Mouse (Mus musculus): Measurements from ENCODE around the gene Tmbim6. TPM values are rescaled to one million over a fixed set of nuclear protein-coding genes. Genes with fewer than 3 reads are reported as not detected.
A peak's percentile ranks its signal among the peaks of the same experiment; 100 is the strongest.

Tmbim6 gene
- polyA plus RNA-seq, 1 experiment from 2014 or later = 288 TPM

GRCm38 (mm10) chr15:99408845-99409244 is 16.2 kb downstream of the Tmbim6 start:
- Histone ChIP-seq H3K27me3 (ENCODE audit: low read depth, poor library complexity, severe bottlenecking) (no peaks in the 10 kb centered on the region), H3K36me3 (peaks cover 72% of the 10 kb centered on the region), H3K4me1 (0 out of 2 replicates have a peak, but pooled peaks cover 3% of the 10 kb centered on the region), H3K9me3 (replicated peaks) (no peaks in the 10 kb centered on the region), H3K27ac (replicated peaks) (no peak overlapping the region), H3K4me3 (no peak overlapping the region)
- 94% methylated on average over 9 of the region's 9 CpGs for WGBS
- DNase-seq (ENCODE audit: low spot score) = no peak

- H3K9me3 ChIP-seq (replicated peaks) = no peaks in the 10 kb centered on the region
- H3K4me3 ChIP-seq = no peak overlapping the region
- no peak for DNase-seq (ENCODE audit: low spot score)
- H3K27ac ChIP-seq (replicated peaks) = no peak overlapping the region
- H3K36me3 ChIP-seq = peaks cover 43% of the 10 kb centered on the region
- H3K27me3 ChIP-seq (ENCODE audit: low read depth, poor library complexity, severe bottlenecking) = no peaks in the 10 kb centered on the region
- H3K4me1 ChIP-seq = 0 out of 2 replicates have a peak, but pooled peaks cover 3% of the 10 kb centered on the region
- WGBS = 68% methylated on average over 14 of the region's 14 CpGs
These were observed 19.1 kb downstream of the Tmbim6 start for GRCm38 (mm10) chr15:99411747-99412146.

- Histone ChIP-seq H3K27me3 (ENCODE audit: low read depth, poor library complexity, severe bottlenecking) (no peaks in the 10 kb centered on the region), H3K9me3 (replicated peaks) (no peaks in the 10 kb centered on the region), H3K4me1 (peaks cover 22% of the 10 kb centered on the region), H3K27ac (replicated peaks) (no peak overlapping the region), H3K4me3 (no peak overlapping the region), H3K36me3 (0 out of 2 replicates have a peak, but pooled peaks cover 3% of the 10 kb centered on the region)
- WGBS = 26% methylated on average over 2 of the region's 2 CpGs
- DNase-seq (ENCODE audit: low spot score) = no peak
These were observed 23.1 kb downstream of the Tmbim6 start for GRCm38 (mm10) chr15:99415793-99416192.

GRCm38 (mm10) chr15:99416348-99416882 is 23.7 kb downstream of the Tmbim6 start:
- Histone ChIP-seq H3K27ac (replicated peaks) (no peak overlapping the region), H3K27me3 (ENCODE audit: low read depth, poor library complexity, severe bottlenecking) (no peaks in the 10 kb centered on the region), H3K36me3 (peaks cover under 1% of the 10 kb centered on the region; the same call in 1 of the 2 replicates), H3K4me1 (peaks cover 28% of the 10 kb centered on the region), H3K9me3 (replicated peaks) (no peaks in the 10 kb centered on the region), H3K4me3 (no peak overlapping the region)
- peak; percentile 69 for DNase-seq (ENCODE audit: low spot score)
- WGBS = 24% methylated on average over 13 of the region's 13 CpGs

GRCm38 (mm10) chr15:99416957-99417356 is 24.3 kb downstream of the Tmbim6 start:
- no peaks in the 10 kb centered on the region for H3K27me3 ChIP-seq (ENCODE audit: low read depth, poor library complexity, severe bottlenecking)
- 44% methylated on average over 4 of the region's 4 CpGs for WGBS
- 0 out of 2 replicates have a peak overlapping the region, but pooled peaks have one; percentile 38 for H3K27ac ChIP-seq (replicated peaks)
- no peak for DNase-seq (ENCODE audit: low spot score)
- no peaks in the 10 kb centered on the region for H3K9me3 ChIP-seq (replicated peaks)
- peaks cover 6% of the 10 kb centered on the region for H3K36me3 ChIP-seq
- H3K4me1 ChIP-seq = peaks cover 27% of the 10 kb centered on the region
- H3K4me3 ChIP-seq = no peak overlapping the region

- H3K27ac ChIP-seq (replicated peaks) = 0 out of 2 replicates have a peak overlapping the region, but pooled peaks have one; percentile 0
- no peak for DNase-seq (ENCODE audit: low spot score)
- WGBS = 51% methylated on average over 17 of the region's 17 CpGs
- H3K27me3 ChIP-seq (ENCODE audit: low read depth, poor library complexity, severe bottlenecking) = no peaks in the 10 kb centered on the region
- H3K36me3 ChIP-seq = peaks cover 14% of the 10 kb centered on the region
- peaks cover 27% of the 10 kb centered on the region for H3K4me1 ChIP-seq
- H3K4me3 ChIP-seq = no peak overlapping the region
- H3K9me3 ChIP-seq (replicated peaks) = no peaks in the 10 kb centered on the region
These were observed 25.1 kb downstream of the Tmbim6 start for GRCm38 (mm10) chr15:99417692-99418271.

DNA sequence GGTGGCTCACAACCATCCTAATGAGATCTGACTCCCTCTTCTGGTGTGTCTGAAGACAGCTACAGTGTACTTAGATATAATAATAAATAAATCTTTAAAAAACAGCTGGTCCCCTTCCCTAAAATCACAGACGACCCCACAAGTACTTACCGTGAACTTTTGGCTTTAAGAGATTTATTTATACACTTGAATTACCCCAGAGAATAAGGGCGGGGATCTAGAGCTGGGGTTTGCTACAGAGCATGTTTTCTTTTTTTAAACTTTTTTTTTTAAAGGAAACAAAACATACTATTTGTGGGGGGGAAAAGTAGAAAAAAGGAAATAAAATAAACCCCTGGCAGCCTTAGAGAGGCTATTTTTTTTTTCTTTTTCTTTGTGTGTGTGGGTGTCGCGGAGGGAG is 27.4 kb downstream of the Tmbim6 start:
- Histone ChIP-seq H3K36me3 (peaks cover 37% of the 10 kb centered on the region), H3K4me3 (peak overlapping the region; percentile 37), H3K4me1 (peaks cover 33% of the 10 kb centered on the region), H3K27ac (replicated peaks) (peak overlapping the region; percentile 93), H3K27me3 (ENCODE audit: low read depth, poor library complexity, severe bottlenecking) (no peaks in the 10 kb centered on the region), H3K9me3 (replicated peaks) (no peaks in the 10 kb centered on the region)
- no peak for DNase-seq (ENCODE audit: low spot score)
- 29% methylated on average over 5 of the region's 5 CpGs for WGBS

DNA sequence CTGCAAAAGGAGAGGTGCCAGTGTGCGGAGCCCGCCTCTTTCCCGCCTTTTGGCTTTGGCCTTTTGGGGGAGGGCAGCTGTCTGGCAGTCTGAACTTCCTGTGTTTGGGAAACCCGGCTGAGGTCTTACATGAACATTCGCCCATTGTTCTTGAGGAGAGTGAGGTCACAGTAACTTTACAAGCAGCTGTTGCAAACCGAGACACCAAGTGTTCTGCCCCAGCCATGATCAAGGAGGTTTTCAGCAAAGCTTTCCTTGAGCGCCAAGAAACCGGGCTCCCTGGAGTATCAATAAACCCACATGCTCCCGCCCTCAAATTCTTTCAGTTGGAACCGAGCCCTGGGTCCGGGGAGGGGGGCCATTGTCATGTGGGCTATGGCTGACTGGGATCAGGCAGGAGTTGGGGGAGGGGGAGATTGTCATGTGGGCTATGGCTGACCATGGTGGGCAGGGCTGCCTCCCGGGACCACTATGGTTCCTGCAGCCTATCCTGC is 27.9 kb downstream of the Tmbim6 start:
- peak overlapping the region; percentile 93 for H3K27ac ChIP-seq (replicated peaks)
- peaks cover 33% of the 10 kb centered on the region for H3K4me1 ChIP-seq
- H3K4me3 ChIP-seq = peak overlapping the region; percentile 37
- H3K9me3 ChIP-seq (replicated peaks) = no peaks in the 10 kb centered on the region
- no peaks in the 10 kb centered on the region for H3K27me3 ChIP-seq (ENCODE audit: low read depth, poor library complexity, severe bottlenecking)
- H3K36me3 ChIP-seq = peaks cover 41% of the 10 kb centered on the region
- WGBS = 15% methylated on average over 12 of the region's 12 CpGs
- peak; percentile 83 for DNase-seq (ENCODE audit: low spot score)

DNA sequence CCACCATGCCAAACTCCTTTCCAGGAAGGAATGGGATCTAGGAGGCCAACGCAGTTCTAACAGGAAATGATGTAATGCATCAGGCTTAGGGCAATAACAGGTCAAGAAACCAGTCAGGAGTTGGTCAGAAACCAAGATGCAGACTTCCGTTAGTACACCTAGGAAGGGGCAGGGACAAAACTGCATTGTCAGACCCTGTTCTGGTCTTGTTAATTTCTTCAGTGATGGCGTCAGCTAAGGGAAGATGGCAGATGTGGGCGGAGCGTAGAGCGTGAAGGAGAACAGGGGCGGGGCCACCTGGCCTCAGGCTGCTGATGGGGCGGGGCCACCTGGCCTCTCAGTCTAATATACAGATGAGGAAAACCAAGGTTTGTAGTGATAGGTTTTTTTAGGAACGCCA is 28.5 kb downstream of the Tmbim6 start:
- Histone ChIP-seq H3K27ac (replicated peaks) (peak overlapping the region; percentile 93), H3K9me3 (replicated peaks) (no peaks in the 10 kb centered on the region), H3K36me3 (peaks cover 47% of the 10 kb centered on the region), H3K4me3 (peak overlapping the region; percentile 37; the same call in 1 of the 2 replicates), H3K27me3 (ENCODE audit: low read depth, poor library complexity, severe bottlenecking) (no peaks in the 10 kb centered on the region), H3K4me1 (peaks cover 33% of the 10 kb centered on the region)
- DNase-seq (ENCODE audit: low spot score) = no peak
- 83% methylated on average over 9 of the region's 9 CpGs for WGBS

DNA sequence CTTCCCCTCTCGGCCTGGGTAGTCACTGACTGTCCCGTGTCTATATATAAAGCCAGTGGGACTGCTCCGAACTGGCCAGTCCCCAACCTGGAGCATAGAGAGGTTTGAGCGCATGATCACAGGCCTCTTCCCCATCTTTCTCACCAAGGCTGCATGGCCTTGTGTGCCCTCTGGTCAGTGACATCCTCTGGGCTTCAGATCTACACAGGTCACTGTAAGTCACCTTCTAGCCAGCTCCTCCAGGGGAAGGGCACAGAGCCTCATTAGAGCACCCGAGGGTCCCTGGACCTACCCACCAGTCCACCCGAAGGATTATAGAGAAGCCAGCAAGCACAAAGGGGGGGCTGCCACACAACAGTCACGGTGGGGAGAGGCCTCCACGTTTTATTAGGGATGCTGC is 29.0 kb downstream of the Tmbim6 start:
- Histone ChIP-seq H3K36me3 (peaks cover 53% of the 10 kb centered on the region), H3K4me1 (peaks cover 33% of the 10 kb centered on the region), H3K27ac (replicated peaks) (peak overlapping the region; percentile 93; the same call in 1 of the 2 replicates), H3K4me3 (no peak overlapping the region), H3K9me3 (replicated peaks) (no peaks in the 10 kb centered on the region), H3K27me3 (ENCODE audit: low read depth, poor library complexity, severe bottlenecking) (no peaks in the 10 kb centered on the region)
- 87% methylated on average over 8 of the region's 8 CpGs for WGBS
- DNase-seq (ENCODE audit: low spot score) = no peak

- 93% methylated on average over 23 of the region's 23 CpGs for WGBS
- Histone ChIP-seq H3K4me3 (no peak overlapping the region), H3K4me1 (peaks cover 33% of the 10 kb centered on the region), H3K27me3 (ENCODE audit: low read depth, poor library complexity, severe bottlenecking) (no peaks in the 10 kb centered on the region), H3K9me3 (replicated peaks) (no peaks in the 10 kb centered on the region), H3K36me3 (peaks cover 61% of the 10 kb centered on the region), H3K27ac (replicated peaks) (peak overlapping the region; percentile 93; the same call in 1 of the 2 replicates)
- DNase-seq (ENCODE audit: low spot score) = no peak
These were observed 29.9 kb downstream of the Tmbim6 start for GRCm38 (mm10) chr15:99422551-99422950.

GRCm38 (mm10) chr15:99423131-99423530 is 30.4 kb downstream of the Tmbim6 start:
- DNase-seq (ENCODE audit: low spot score) = no peak
- Histone ChIP-seq H3K4me1 (peaks cover 28% of the 10 kb centered on the region), H3K4me3 (no peak overlapping the region), H3K9me3 (replicated peaks) (no peaks in the 10 kb centered on the region), H3K36me3 (peaks cover 67% of the 10 kb centered on the region), H3K27ac (replicated peaks) (no peak overlapping the region), H3K27me3 (ENCODE audit: low read depth, poor library complexity, severe bottlenecking) (no peaks in the 10 kb centered on the region)
- WGBS = 86% methylated on average over 10 of the region's 10 CpGs

GRCm38 (mm10) chr15:99423884-99424283 is 31.2 kb downstream of the Tmbim6 start:
- no peak overlapping the region for H3K27ac ChIP-seq (replicated peaks)
- H3K4me3 ChIP-seq = no peak overlapping the region
- peaks cover 75% of the 10 kb centered on the region for H3K36me3 ChIP-seq
- WGBS = 90% methylated on average over 9 of the region's 9 CpGs
- DNase-seq (ENCODE audit: low spot score) = no peak
- peaks cover 27% of the 10 kb centered on the region for H3K4me1 ChIP-seq
- no peaks in the 10 kb centered on the region for H3K27me3 ChIP-seq (ENCODE audit: low read depth, poor library complexity, severe bottlenecking)
- H3K9me3 ChIP-seq (replicated peaks) = no peaks in the 10 kb centered on the region

Measured in midbrain, embryonic 10.5 days (tissue).